Mouse (Mus musculus) MEL (cell line): Measurements from ENCODE around the gene Mgat5. TPM values are rescaled to one million over a fixed set of nuclear protein-coding genes. Genes with fewer than 3 reads are reported as not detected.
A peak's percentile ranks its signal among the peaks of the same experiment; 100 is the strongest.

ENCODE experiments used
- DNase-seq: peaks from one replicate; pipeline ENCODE4 v3.0.0; 2011; ENCODE audit warnings: low read depth, low spot score
- H3K27ac ChIP-seq: 2 replicates; pipeline ENCODE4 v1.5.1; 2012; ENCODE audit warnings: low read depth, mild to moderate bottlenecking, control low read depth, low read length, moderate library complexity; ENCODE audit not compliant: control insufficient read depth
- H3K27me3 ChIP-seq, 2 experiments: fragments of 150-350 bp in 1 of 2; sonication (generic) in 1 of 2; 2 replicates each; pipeline ENCODE4 v1.6.1; 2012; ENCODE audit warnings: low read length in 2 of 2, mild to moderate bottlenecking in 2 of 2, improper control_type of control experiment in 1 of 2, moderate library complexity in 1 of 2; ENCODE audit not compliant: insufficient read depth in 2 of 2, control insufficient read depth in 1 of 2
- H3K36me3 ChIP-seq, 2 experiments: 2 replicates each; pipeline ENCODE4 v1.6.1; 2012 to 2014; ENCODE audit warnings: low read length in 2 of 2, improper control_type of control experiment in 1 of 2, inconsistent platforms in 1 of 2, mild to moderate bottlenecking in 1 of 2; ENCODE audit not compliant: insufficient read depth in 2 of 2, control insufficient read depth in 1 of 2
- H3K4me1 ChIP-seq, 2 experiments: fragments of 150-350 bp in 1 of 2; sonication (generic) in 1 of 2; 2 replicates each; pipeline ENCODE4 v1.6.1; 2012; ENCODE audit warnings: low read length in 2 of 2, improper control_type of control experiment in 1 of 2, mild to moderate bottlenecking in 1 of 2; ENCODE audit not compliant: insufficient read depth in 2 of 2, control insufficient read depth in 1 of 2
- H3K4me3 ChIP-seq, 2 experiments: fragments of 150-350 bp in 1 of 2; sonication (generic) in 1 of 2; 2 replicates each; pipeline ENCODE4 v1.5.1; 2012; ENCODE audit warnings: low read depth in 2 of 2, low read length in 2 of 2, mild to moderate bottlenecking in 2 of 2, moderate library complexity in 2 of 2, control low read depth in 1 of 2, improper control_type of control experiment in 1 of 2; ENCODE audit not compliant: control insufficient read depth in 1 of 2, insufficient read depth in 1 of 2
- H3K79me2 ChIP-seq: 2 replicates; pipeline ENCODE4 v1.6.1; 2012; ENCODE audit warnings: mild to moderate bottlenecking, low read length, moderate library complexity; ENCODE audit not compliant: control insufficient read depth, poor library complexity, insufficient read depth
- H3K9ac ChIP-seq: 2 replicates; pipeline ENCODE4 v1.6.1; 2012; ENCODE audit warnings: low read depth, mild to moderate bottlenecking, control low read depth, low read length, moderate library complexity; ENCODE audit not compliant: control insufficient read depth, poor library complexity, severe bottlenecking
- H3K9me3 ChIP-seq: fragments of 150-350 bp; sonication (generic); replicated peaks from 2 replicates; pipeline ENCODE4 v1.6.1; 2012; ENCODE audit warnings: mild to moderate bottlenecking, low read length, improper control_type of control experiment, moderate library complexity; ENCODE audit not compliant: insufficient read depth
- E2F4 ChIP-seq: IDR thresholded peaks from 2 replicates; pipeline ENCODE4 v1.6.1; 2011; ENCODE audit warnings: low read depth, low read length, improper control_type of control experiment, borderline replicate concordance
- ELF1 ChIP-seq: IDR thresholded peaks from 2 replicates; pipeline ENCODE4 v1.6.1; 2014; ENCODE audit warnings: low read depth, mild to moderate bottlenecking, inconsistent platforms, low read length, improper control_type of control experiment, moderate library complexity
- EP300 ChIP-seq, 2 experiments: IDR thresholded peaks; 2 replicates each; pipeline ENCODE4 v1.6.1; 2011; ENCODE audit warnings: improper control_type of control experiment in 2 of 2, low read length in 2 of 2, low read depth in 1 of 2, mild to moderate bottlenecking in 1 of 2
- GABPA ChIP-seq: IDR thresholded peaks from 2 replicates; pipeline ENCODE4 v1.6.1; 2012; ENCODE audit warnings: low read depth, mild to moderate bottlenecking, inconsistent platforms, low read length, improper control_type of control experiment, moderate library complexity
- GATA1 ChIP-seq: IDR thresholded peaks from 2 replicates; pipeline ENCODE4 v1.6.1; 2011; ENCODE audit warnings: low read depth, low read length, improper control_type of control experiment
- JUND ChIP-seq: IDR thresholded peaks from 2 replicates; pipeline ENCODE4 v1.6.1; 2011; ENCODE audit warnings: low read depth, mild to moderate bottlenecking, improper control_type of control experiment, low read length
- KAT2A ChIP-seq: conservative IDR thresholded peaks from 2 replicates; pipeline ENCODE4 v1.6.1; 2012; ENCODE audit warnings: low read depth, low read length, improper control_type of control experiment, inconsistent platforms
- MEF2A ChIP-seq: IDR thresholded peaks from 2 replicates; pipeline ENCODE4 v1.6.1; 2014; ENCODE audit warnings: low read depth, mild to moderate bottlenecking, inconsistent platforms, low read length, improper control_type of control experiment; ENCODE audit not compliant: poor library complexity, insufficient replicate concordance, severe bottlenecking; ENCODE audit errors: extremely low read depth
- NRF1 ChIP-seq: IDR thresholded peaks from 2 replicates; pipeline ENCODE4 v1.6.1; 2014; ENCODE audit warnings: low read depth, mild to moderate bottlenecking, inconsistent platforms, low read length, improper control_type of control experiment, moderate library complexity; ENCODE audit not compliant: poor library complexity, insufficient read depth, severe bottlenecking
- POLR2AphosphoS5 ChIP-seq: IDR thresholded peaks from 2 replicates; pipeline ENCODE4 v1.6.1; 2012; ENCODE audit warnings: low read depth, borderline replicate concordance, mild to moderate bottlenecking, inconsistent platforms, low read length, moderate library complexity, mixed read lengths
- RAD21 ChIP-seq: IDR thresholded peaks from 2 replicates; pipeline ENCODE4 v1.6.1; 2011; ENCODE audit warnings: mild to moderate bottlenecking, low read depth, low read length, improper control_type of control experiment
- TBP ChIP-seq: IDR thresholded peaks from 2 replicates; pipeline ENCODE4 v1.8.0; 2011; ENCODE audit warnings: low read depth, low read length, improper control_type of control experiment
- UBTF ChIP-seq: IDR thresholded peaks from 2 replicates; pipeline ENCODE4 v1.6.1; 2012; ENCODE audit warnings: low read depth, mild to moderate bottlenecking, inconsistent platforms, low read length, improper control_type of control experiment, moderate library complexity, borderline replicate concordance; ENCODE audit not compliant: insufficient read depth
- USF2 ChIP-seq, 2 experiments: IDR thresholded peaks; 2 replicates each; pipeline ENCODE4 v1.6.1; 2011 to 2012; ENCODE audit warnings: improper control_type of control experiment in 2 of 2, low read length in 2 of 2, borderline replicate concordance in 1 of 2, inconsistent platforms in 1 of 2, low read depth in 1 of 2, mild to moderate bottlenecking in 1 of 2; ENCODE audit not compliant: insufficient read depth in 1 of 2
- ZC3H11A ChIP-seq: IDR thresholded peaks from 2 replicates; pipeline ENCODE4 v1.6.1; 2012; ENCODE audit warnings: low read depth, mild to moderate bottlenecking, inconsistent platforms, low read length, improper control_type of control experiment
- ZMIZ1 ChIP-seq: IDR thresholded peaks from 2 replicates; pipeline ENCODE4 v1.6.1; 2012; ENCODE audit warnings: low read depth, mild to moderate bottlenecking, inconsistent platforms, low read length, improper control_type of control experiment, moderate library complexity
- polyA plus RNA-seq, 2 experiments: library from polyadenylated mRNA; stranded (reverse) in 1 of 2; unstranded in 1 of 2; fragments of >175 nt in 1 of 2; fragments of >200 nt in 1 of 2; gene quantifications; 2 replicates each; pipeline versions ENCODE4 v1.2.1 to v1.2.4; 2012; ENCODE audit warnings: low replicate concordance in 2 of 2, low read depth in 1 of 2; ENCODE audit not compliant: insufficient read length in 2 of 2, insufficient read depth in 1 of 2, missing spikeins in 1 of 2
- total RNA-seq: library from RNA; depleted of rRNA; stranded (reverse); fragments of 300-350 nt; gene quantifications from 2 replicates; pipeline ENCODE4 v1.2.3, GENCODE M21; 2012

Mgat5 gene
- total and polyA plus RNA-seq, 3 experiments: 6.9 to 9.5 TPM; not detected in 1

DNA sequence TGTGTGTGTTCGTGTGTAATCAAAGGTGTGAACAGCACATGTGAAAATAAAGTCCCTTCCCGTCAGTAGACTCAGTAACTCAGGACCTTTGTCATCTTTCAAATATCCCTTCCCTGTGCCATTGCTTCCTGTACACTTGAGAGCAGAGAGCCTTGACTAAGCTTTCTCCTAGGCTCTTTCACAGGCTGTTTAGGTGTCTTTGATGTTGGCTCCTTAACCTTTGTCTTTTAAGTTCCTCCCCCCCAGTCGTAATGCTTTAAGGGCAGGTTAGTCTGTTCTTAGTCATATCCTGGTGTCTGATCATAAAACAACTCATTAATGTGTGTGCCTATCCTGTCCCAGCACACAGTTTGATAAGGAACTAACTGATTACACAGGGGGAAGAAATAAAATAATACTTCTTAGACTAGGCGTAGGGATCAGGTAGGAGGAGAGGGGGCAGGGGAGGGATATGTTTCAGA, 28.4 kb downstream of the Mgat5 start:
- H3K36me3 ChIP-seq: peaks cover 0 to 24% of the 10 kb centered on the region in 2 experiments; a peak in 2 of 4 replicates
- TF ChIP-seq KAT2A: no peak
- no peak for TF ChIP-seq E2F4
- no peak for TF ChIP-seq TBP
- no peak for TF ChIP-seq NRF1
- TF ChIP-seq UBTF: no peak
- no peak for TF ChIP-seq USF2 (IDR thresholded peaks at IDR 0.05; ENCODE audit: borderline replicate concordance in 1 of 2, insufficient read depth in 1 of 2, low read depth in 1 of 2, low read length in 2 of 2)
- TF ChIP-seq EP300 (IDR thresholded peaks at IDR 0.05; ENCODE audit: low read depth in 1 of 2, low read length in 2 of 2): peak; percentile 8 to 43; a peak in 1 of 4 replicates
- TF ChIP-seq POLR2AphosphoS5: no peak
- TF ChIP-seq GATA1: peak; percentile 38; the same call in 1 of the 2 replicates
- TF ChIP-seq ZMIZ1: no peak
- no peak for TF ChIP-seq ZC3H11A
- TF ChIP-seq RAD21: no peak
- TF ChIP-seq JUND: no peak
- TF ChIP-seq, all 39 proteins: peak for 2
- no peak overlapping the region for H3K27ac ChIP-seq
- no peaks in the 10 kb centered on the region for H3K27me3 ChIP-seq
- DNase-seq: peak; percentile 26
- H3K4me3 ChIP-seq: no peak overlapping the region
- H3K9me3 ChIP-seq: no peaks in the 10 kb centered on the region
- peaks cover 13 to 25% of the 10 kb centered on the region in 2 experiments for H3K4me1 ChIP-seq
- peaks cover 1% of the 10 kb centered on the region; the same call in 1 of the 2 replicates for H3K79me2 ChIP-seq
- no peak overlapping the region for H3K9ac ChIP-seq

DNA sequence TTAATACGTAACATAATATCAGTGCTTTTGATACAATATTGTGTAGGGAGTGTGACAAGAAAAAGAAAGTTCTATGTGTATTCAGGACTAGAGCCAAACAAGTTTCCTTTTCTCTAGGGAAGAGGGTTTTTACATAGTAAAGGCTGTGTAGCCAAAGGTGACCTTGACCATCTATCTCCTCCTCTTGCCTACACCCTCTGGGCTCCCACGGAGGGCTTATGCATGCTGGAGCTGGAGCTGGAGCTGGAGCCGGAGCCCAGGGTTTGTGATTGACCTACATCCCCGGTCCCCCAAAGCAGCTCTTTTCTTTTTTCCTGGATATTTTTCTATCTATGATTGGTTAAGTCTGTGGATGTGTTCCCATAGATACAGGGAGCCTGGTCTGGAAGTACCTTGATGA, 30.3 kb downstream of the Mgat5 start:
- TF ChIP-seq ELF1 (no peak), UBTF (no peak), E2F4 (no peak), GABPA (no peak), POLR2AphosphoS5 (no peak), MEF2A (no peak), ZC3H11A (no peak)
- DNase-seq: no peak
- H3K9ac ChIP-seq: no peak overlapping the region
- H3K4me1 ChIP-seq: peaks cover 11 to 31% of the 10 kb centered on the region in 2 experiments
- H3K9me3 ChIP-seq: no peaks in the 10 kb centered on the region
- peaks cover 0 to 22% of the 10 kb centered on the region in 2 experiments; a peak in 2 of 4 replicates for H3K36me3 ChIP-seq
- H3K79me2 ChIP-seq: peaks cover 1% of the 10 kb centered on the region; the same call in 1 of the 2 replicates
- no peak overlapping the region for H3K4me3 ChIP-seq
- no peak overlapping the region for H3K27ac ChIP-seq
- H3K27me3 ChIP-seq: no peaks in the 10 kb centered on the region
